Mouse (Mus musculus) lung, postnatal 0 days (tissue): ENCODE data around the gene Katnb1. TPM values are rescaled to one million over a fixed set of nuclear protein-coding genes. Genes with fewer than 3 reads are reported as not detected.

Experiments
- ATAC-seq: fragments of 200-750 bp; cut with Nextera tagmentation; 2 replicates; pipeline ENCODE4 v1.8.0; 2017; ENCODE audit warnings: moderate library complexity
- DNase-seq: peaks from one replicate; pipeline ENCODE4 v3.0.0-alpha.2; 2016; ENCODE audit warnings: low spot score
- H3K27ac ChIP-seq: fragments of 300-500 bp; sonication (generic); 2 replicates; pipeline ENCODE4 v1.5.1; 2014; ENCODE audit warnings: antibody characterized with exemption, mild to moderate bottlenecking, low read length, mixed read lengths
- H3K27me3 ChIP-seq: fragments of 300-500 bp; sonication (generic); replicated peaks from 2 replicates; pipeline ENCODE4 v1.6.1; 2014; ENCODE audit warnings: low read length, mixed read lengths; ENCODE audit not compliant: insufficient read depth
- H3K36me3 ChIP-seq: fragments of 300-500 bp; sonication (generic); 2 replicates; pipeline ENCODE4 v1.6.1; 2014; ENCODE audit warnings: low read length, mixed read lengths; ENCODE audit not compliant: insufficient read depth
- H3K4me1 ChIP-seq: fragments of 300-500 bp; sonication (generic); 2 replicates; pipeline ENCODE4 v1.6.1; 2014; ENCODE audit warnings: antibody characterized with exemption, low read depth, low read length, mixed read lengths; ENCODE audit not compliant: insufficient read depth
- H3K4me2 ChIP-seq: fragments of 300-500 bp; sonication (generic); replicated peaks from 2 replicates; pipeline ENCODE4 v1.6.1; 2014; ENCODE audit warnings: low read depth, mild to moderate bottlenecking, low read length, moderate library complexity, mixed read lengths
- H3K4me3 ChIP-seq: fragments of 300-500 bp; sonication (generic); 2 replicates; pipeline ENCODE4 v1.5.1; 2014; ENCODE audit warnings: low read depth, low read length
- H3K9ac ChIP-seq: fragments of 300-500 bp; sonication (generic); replicated peaks from 2 replicates; pipeline ENCODE4 v1.6.1; 2014; ENCODE audit warnings: low read depth, mild to moderate bottlenecking
- H3K9me3 ChIP-seq: fragments of 300-500 bp; sonication (generic); 2 replicates; pipeline ENCODE4 v1.6.1; 2016; ENCODE audit warnings: low read length, mixed read lengths
- CTCF ChIP-seq: IDR thresholded peaks from 2 replicates; pipeline ENCODE4 v1.5.1; 2016; ENCODE audit warnings: antibody characterized with exemption, mild to moderate bottlenecking
- EP300 ChIP-seq: IDR thresholded peaks from 2 replicates; pipeline ENCODE4 v1.6.1; 2016; ENCODE audit warnings: antibody characterized with exemption, mild to moderate bottlenecking, control low read depth
- whole genome bisulfite sequencing: fragments of 180-500 bp; shearing (Covaris S2); extraction: QIAGEN DNeasy Blood & Tissue Kit; methylation state at CpG from one replicate; pipeline ENCODE4 v1.1.7; 2014; 5-methylcytosine and 5-hydroxymethylcytosine counted together
- polyA plus RNA-seq: library from polyadenylated mRNA; unstranded; fragments of >200 nt; fragmentation: Nextera tagmentation; extraction: Ambion mirVana; gene quantifications from 2 replicates; pipeline ENCODE4 v1.2.1, GENCODE M21; 2015

Katnb1 gene
- polyA plus RNA-seq, 1 experiment from 2014 or later, result 10.8 TPM

DNA sequence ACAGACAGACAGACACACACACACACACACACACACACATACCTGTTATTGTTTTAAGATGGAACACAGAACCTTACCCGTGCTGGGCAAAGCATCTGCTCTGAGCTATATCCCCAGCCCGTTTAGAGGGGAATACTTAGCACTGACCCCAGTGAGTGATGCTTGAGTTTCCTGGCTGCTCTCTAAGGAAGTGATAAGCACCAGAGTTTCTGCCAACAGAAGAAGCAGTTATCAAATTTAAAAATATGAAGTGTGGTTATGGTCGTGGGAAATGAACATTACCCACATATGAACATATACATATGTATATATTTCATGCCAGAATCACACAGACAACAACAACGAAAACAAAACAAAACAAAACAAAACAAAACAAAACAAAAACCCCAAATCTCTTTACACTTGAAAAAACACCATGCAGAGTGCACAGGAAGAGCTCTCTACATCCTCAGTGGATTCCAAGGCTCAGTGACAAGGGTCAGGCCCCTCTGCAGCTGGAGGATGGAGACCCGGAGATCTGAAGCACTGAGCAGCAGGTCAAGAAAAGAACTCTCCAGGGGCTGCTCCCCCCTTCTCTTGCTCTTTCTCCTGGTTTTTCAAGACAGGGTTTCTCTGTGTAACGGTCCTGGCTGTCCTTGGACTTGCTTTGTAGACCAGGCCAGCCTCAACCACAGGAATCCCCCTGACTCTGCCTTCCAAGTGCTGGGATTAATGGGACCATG lies 21.0 kb upstream of the Katnb1 start:
- Histone ChIP-seq H3K9me3 (no peaks in the 10 kb centered on the region), H3K4me3 (no peak overlapping the region), H3K4me1 (no peaks in the 10 kb centered on the region), H3K27ac (no peak overlapping the region), H3K9ac (no peak overlapping the region), H3K36me3 (no peaks in the 10 kb centered on the region), H3K4me2 (no peak overlapping the region), H3K27me3 (no peaks in the 10 kb centered on the region)
- DNase-seq, result no peak
- 29% methylated on average over 6 of the region's 6 CpGs for WGBS
- no peak for TF ChIP-seq CTCF
- no peak for TF ChIP-seq EP300
- no peak for ATAC-seq

DNA sequence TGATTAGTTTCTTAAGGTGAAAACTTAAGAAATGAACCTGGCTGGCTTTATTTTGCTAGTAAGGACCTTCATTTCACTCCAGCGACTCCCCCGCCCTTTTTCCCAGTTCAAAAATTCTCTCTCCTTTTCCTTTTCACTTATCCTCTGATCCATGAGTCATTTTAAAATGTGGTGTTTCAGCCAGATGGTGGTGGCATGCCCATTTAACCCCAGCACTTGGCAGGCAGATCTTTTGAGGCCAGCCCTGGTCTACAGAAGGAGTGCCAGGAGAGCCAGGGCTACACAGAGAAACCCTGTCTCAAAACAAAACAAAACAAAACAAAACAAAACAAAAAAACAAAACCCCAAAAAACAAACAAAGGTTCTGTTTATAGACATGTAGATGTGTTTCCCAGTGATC lies 16.5 kb upstream of the Katnb1 start:
- H3K9ac ChIP-seq, result no peak overlapping the region
- H3K4me2 ChIP-seq, result no peak overlapping the region
- DNase-seq, result no peak
- no peaks in the 10 kb centered on the region for H3K27me3 ChIP-seq
- 87% methylated on average over 2 of the region's 2 CpGs for WGBS
- no peaks in the 10 kb centered on the region for H3K9me3 ChIP-seq
- H3K36me3 ChIP-seq, result no peaks in the 10 kb centered on the region
- TF ChIP-seq EP300 (no peak), CTCF (no peak)
- H3K27ac ChIP-seq, result no peak overlapping the region
- H3K4me1 ChIP-seq, result no peaks in the 10 kb centered on the region
- no peak overlapping the region for H3K4me3 ChIP-seq
- ATAC-seq, result no peak

- peak; percentile 53 for DNase-seq
- 41% methylated on average over 3 of the region's 3 CpGs for WGBS
These were observed 13.4 kb upstream of the Katnb1 start for GRCm38 (mm10) chr8:95067582-95067981.

GRCm38 (mm10) chr8:95075504-95075903 lies 5.5 kb upstream of the Katnb1 start:
- Histone ChIP-seq H3K27ac (no peak overlapping the region), H3K36me3 (no peaks in the 10 kb centered on the region), H3K27me3 (no peaks in the 10 kb centered on the region), H3K4me1 (no peaks in the 10 kb centered on the region), H3K4me3 (no peak overlapping the region), H3K4me2 (no peak overlapping the region), H3K9me3 (no peaks in the 10 kb centered on the region), H3K9ac (no peak overlapping the region)
- WGBS, result 46% methylated on average over 3 of the region's 3 CpGs
- TF ChIP-seq EP300 (no peak), CTCF (no peak)
- DNase-seq (no peak), ATAC-seq (no peak)

More at GRCm38 (mm10) chr8:95067582-95067981, 13.4 kb upstream of the Katnb1 start:
- TF ChIP-seq EP300 (no peak), CTCF (peak; percentile 73)
- Histone ChIP-seq H3K27me3 (no peaks in the 10 kb centered on the region), H3K27ac (no peak overlapping the region), H3K36me3 (no peaks in the 10 kb centered on the region), H3K9me3 (no peaks in the 10 kb centered on the region), H3K4me3 (no peak overlapping the region), H3K9ac (no peak overlapping the region), H3K4me2 (no peak overlapping the region), H3K4me1 (no peaks in the 10 kb centered on the region)
- ATAC-seq, result no peak

DNA sequence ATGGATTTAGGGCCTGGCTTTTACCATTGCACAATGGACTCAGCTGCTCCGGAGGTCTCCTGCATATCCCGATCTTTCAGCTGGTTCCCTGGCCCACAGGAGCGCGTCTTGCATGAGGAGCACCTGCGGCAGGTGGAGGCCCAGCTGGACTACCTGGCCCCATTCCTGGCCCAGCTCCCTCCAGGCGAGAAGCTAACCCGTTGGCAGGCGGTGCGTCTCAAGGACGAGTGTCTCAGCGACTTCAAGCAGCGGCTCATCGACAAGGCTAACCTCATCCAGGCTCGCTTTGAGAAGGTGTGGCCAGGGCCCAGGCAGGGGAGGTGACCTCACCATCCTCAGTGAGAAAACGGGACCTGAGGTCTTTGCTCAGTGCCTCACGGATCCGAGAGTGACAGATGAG lies 4.8 kb upstream of the Katnb1 start:
- H3K4me1 ChIP-seq, result no peaks in the 10 kb centered on the region
- H3K36me3 ChIP-seq, result no peaks in the 10 kb centered on the region
- no peaks in the 10 kb centered on the region for H3K27me3 ChIP-seq
- TF ChIP-seq CTCF (no peak), EP300 (no peak)
- no peak overlapping the region for H3K9ac ChIP-seq
- no peaks in the 10 kb centered on the region for H3K9me3 ChIP-seq
- ATAC-seq (no peak), DNase-seq (no peak)
- 62% methylated on average over 17 of the region's 17 CpGs for WGBS
- H3K4me2 ChIP-seq, result no peak overlapping the region
- H3K4me3 ChIP-seq, result no peak overlapping the region
- H3K27ac ChIP-seq, result no peak overlapping the region

DNA sequence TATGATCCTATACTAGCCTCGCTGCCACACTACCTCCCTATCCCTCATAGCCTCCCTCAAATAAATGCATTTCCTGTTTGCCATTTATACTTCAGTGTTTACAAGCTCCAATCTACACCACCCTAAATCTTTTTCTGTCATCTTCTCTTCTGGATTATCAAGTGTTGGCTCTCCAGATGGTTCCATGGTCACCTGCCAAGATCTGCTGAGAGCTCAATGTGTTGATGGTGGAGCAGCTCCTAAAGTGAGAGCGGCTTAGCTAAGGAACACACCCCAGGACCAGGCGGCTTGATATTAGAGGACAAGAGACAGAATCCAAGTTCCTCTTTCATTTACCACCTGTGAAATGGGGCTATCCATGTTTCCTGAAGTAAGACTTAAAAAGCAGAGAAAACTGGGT lies 2.9 kb upstream of the Katnb1 start:
- no peak for ATAC-seq
- TF ChIP-seq EP300 (no peak), CTCF (no peak)
- WGBS, result 75% methylated on average over 3 of the region's 3 CpGs

DNA sequence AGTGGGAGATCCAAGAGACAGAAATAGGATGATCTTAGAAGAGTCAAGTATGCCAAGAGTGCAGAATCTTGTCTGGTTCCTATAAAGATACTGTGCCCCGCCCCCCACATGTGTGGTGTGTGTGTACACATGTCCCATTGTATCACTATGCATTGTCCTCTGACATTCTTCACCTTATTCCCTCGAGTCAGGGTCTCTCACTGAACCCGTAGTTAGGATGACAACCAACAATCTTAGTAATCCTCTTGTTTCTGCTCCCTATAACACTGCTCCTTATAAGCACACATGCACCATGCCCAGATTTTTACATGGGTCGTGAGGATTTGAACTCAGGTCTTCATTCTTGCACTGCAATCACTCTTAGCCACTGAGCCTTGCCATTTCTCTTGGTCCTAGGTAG lies 1.7 kb upstream of the Katnb1 start:
- Histone ChIP-seq H3K27me3 (no peaks in the 10 kb centered on the region), H3K4me1 (no peaks in the 10 kb centered on the region; the same call in 1 of the 2 replicates), H3K9ac (no peak overlapping the region), H3K27ac (no peak overlapping the region), H3K9me3 (no peaks in the 10 kb centered on the region), H3K4me2 (no peak overlapping the region), H3K36me3 (no peaks in the 10 kb centered on the region), H3K4me3 (no peak overlapping the region)
- TF ChIP-seq CTCF (no peak), EP300 (no peak)
- ATAC-seq, result no peak
- DNase-seq, result no peak
- 91% methylated on average over 4 of the region's 4 CpGs for WGBS

More for the DNA sequence above, 2.9 kb upstream of the Katnb1 start:
- Histone ChIP-seq H3K9ac (no peak overlapping the region), H3K36me3 (no peaks in the 10 kb centered on the region), H3K4me1 (no peaks in the 10 kb centered on the region; the same call in 1 of the 2 replicates), H3K4me3 (no peak overlapping the region), H3K9me3 (no peaks in the 10 kb centered on the region), H3K27ac (no peak overlapping the region), H3K4me2 (no peak overlapping the region), H3K27me3 (no peaks in the 10 kb centered on the region)
- no peak for DNase-seq
